Comparison of ENCODE assay signal across 19 mouse cellular contexts in the genomic region with DNA sequence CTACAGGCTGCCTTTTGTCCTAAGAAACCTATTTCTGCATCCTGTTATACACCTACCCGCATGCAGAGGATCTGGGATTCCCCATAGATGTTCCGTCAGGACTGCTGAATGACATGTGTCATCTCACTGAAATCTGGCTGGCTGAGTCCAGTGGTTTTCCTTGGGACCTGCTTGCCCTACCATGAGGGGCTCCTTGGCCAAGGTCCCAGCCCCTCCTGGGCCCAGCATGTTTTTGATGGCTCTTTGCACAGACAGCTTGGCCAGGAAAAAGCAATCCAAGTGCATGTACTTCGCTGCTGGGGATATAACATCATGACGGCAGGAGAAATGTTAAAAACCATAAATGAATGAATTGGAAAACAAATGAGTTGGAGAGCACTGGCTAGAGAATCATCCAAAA.
"Had no signal": no experiment of that assay in that cellular context is flagged by ENCODE, and none has a peak within 500 bp of the region (broad histone marks: within the 10 kb centered on the region; RNA-seq: fewer than 3 reads in every experiment).

No protein-coding gene starts in this region.

- H3K4me3 ChIP-seq: heart, embryonic 10.5 days; heart, embryonic 12.5 days; hindbrain, embryonic 10.5 days; hindbrain, embryonic 12.5 days; intestine, embryonic 15.5 days; layer of hippocampus, adult 2 months; limb, embryonic 10.5 days; limb, embryonic 12.5 days; liver, embryonic 13.5 days; liver, embryonic 15.5 days had no signal

- DNase-seq: gastrocnemius, postnatal 14 days; kidney, adult 18-20 months; kidney, adult 8-10 months; kidney, postnatal 10 days; kidney, postnatal 25 days; kidney, postnatal 4 days; liver; liver, embryonic 13.5 days; liver, postnatal 0 days had no signal

- H3K27ac ChIP-seq: heart, embryonic 10.5 days; hindbrain, embryonic 10.5 days; hindbrain, embryonic 12.5 days; hindbrain, embryonic 14.5 days; intestine, embryonic 15.5 days; layer of hippocampus, adult 2 months; limb, embryonic 10.5 days; limb, embryonic 12.5 days; liver, embryonic 13.5 days; liver, embryonic 15.5 days had no signal
